Mouse (Mus musculus): ENCODE results near the gene Sox12. TPM values are rescaled to one million over a fixed set of nuclear protein-coding genes. Genes with fewer than 3 reads are reported as not detected.

Gene Sox12
- polyA plus RNA-seq, 1 experiment: 5.6 TPM

- WGBS: 15% methylated on average over 3 of the region's 3 CpGs
- DNase-seq: no peak
- Histone ChIP-seq H3K4me1 (ENCODE audit: control insufficient read depth, insufficient read depth, low read length) (no peaks in the 10 kb centered on the region), H3K4me3 (replicated peaks; ENCODE audit: extremely low read depth, low read depth, low read length) (no peak overlapping the region)
- TF ChIP-seq CTCF (IDR thresholded peaks at IDR 0.05; ENCODE audit: insufficient read depth, low read length): peak; percentile 49
- TF ChIP-seq POLR2A (IDR thresholded peaks at IDR 0.05; ENCODE audit: borderline replicate concordance, extremely low read depth, low read depth, low read length): no peak
Observed at GRCm38 (mm10) chr2:152392786-152393185, 5.1 kb downstream of the Sox12 start.

DNA sequence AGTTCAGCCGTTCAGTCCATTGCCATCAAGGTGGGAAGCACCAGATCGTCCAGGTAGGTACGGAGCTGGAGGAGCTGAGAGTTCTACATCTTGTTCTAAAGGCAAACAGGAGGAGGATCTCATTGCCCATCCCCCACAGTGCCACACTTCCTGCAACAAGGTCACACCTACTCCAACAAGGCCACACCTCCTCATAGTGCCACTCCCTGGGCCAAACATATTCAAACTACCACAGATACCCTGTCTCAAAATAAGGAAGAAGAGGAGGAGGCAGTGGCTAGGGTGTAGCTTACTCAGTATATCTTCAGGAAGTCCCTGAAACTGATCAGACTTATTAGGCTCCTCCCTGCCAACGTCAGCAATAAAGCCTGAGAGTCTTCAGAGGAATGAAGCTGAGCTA is 13.7 kb downstream of the Sox12 start:
- TF ChIP-seq POLR2A (IDR thresholded peaks at IDR 0.05; ENCODE audit: borderline replicate concordance, extremely low read depth, low read depth, low read length) (no peak), CTCF (IDR thresholded peaks at IDR 0.05; ENCODE audit: insufficient read depth, low read length) (no peak)
- DNase-seq: no peak
- H3K4me1 ChIP-seq (ENCODE audit: control insufficient read depth, insufficient read depth, low read length): no peaks in the 10 kb centered on the region
- no peak overlapping the region for H3K4me3 ChIP-seq (replicated peaks; ENCODE audit: extremely low read depth, low read depth, low read length)
- WGBS: 80% methylated on average over 4 of the region's 4 CpGs

DNA sequence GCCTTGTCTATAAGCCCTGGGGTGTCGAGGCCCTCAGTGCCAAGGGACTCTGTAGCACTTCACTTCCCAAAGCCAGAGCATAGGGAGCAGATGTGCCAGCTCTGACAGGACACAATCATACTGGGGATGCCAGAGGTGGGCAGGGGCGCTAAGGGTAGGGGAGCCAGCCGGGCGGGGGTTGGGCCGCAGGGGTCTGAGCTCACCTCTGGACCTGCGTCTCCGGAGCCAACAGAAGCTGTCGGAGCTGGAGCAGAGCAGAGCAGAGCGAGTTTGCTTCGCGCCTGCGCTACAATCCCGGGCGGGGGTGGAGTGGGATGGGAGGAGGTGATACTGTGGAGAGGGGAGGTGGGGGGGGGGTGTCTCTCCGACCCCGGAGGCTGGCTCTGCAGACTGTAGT is 21.5 kb downstream of the Sox12 start, which contains the start of gene Nrsn2:
Gene Nrsn2, minus strand, starts transcription at position 294 of the 397 bp plus-strand sequence.
- WGBS: 11% methylated on average over 16 of the region's 16 CpGs
- TF ChIP-seq CTCF (IDR thresholded peaks at IDR 0.05; ENCODE audit: insufficient read depth, low read length) (no peak), POLR2A (IDR thresholded peaks at IDR 0.05; ENCODE audit: borderline replicate concordance, extremely low read depth, low read depth, low read length) (no peak)
- no peaks in the 10 kb centered on the region for H3K4me1 ChIP-seq (ENCODE audit: control insufficient read depth, insufficient read depth, low read length)
- no peak for DNase-seq
- H3K4me3 ChIP-seq (replicated peaks; ENCODE audit: extremely low read depth, low read depth, low read length): no peak within 1 kb of the TSS

- DNase-seq: no peak
- H3K4me3 ChIP-seq (replicated peaks; ENCODE audit: extremely low read depth, low read depth, low read length): no peak overlapping the region
- H3K4me1 ChIP-seq (ENCODE audit: control insufficient read depth, insufficient read depth, low read length): no peaks in the 10 kb centered on the region
- TF ChIP-seq POLR2A (IDR thresholded peaks at IDR 0.05; ENCODE audit: borderline replicate concordance, extremely low read depth, low read depth, low read length): no peak
- no peak for TF ChIP-seq CTCF (IDR thresholded peaks at IDR 0.05; ENCODE audit: insufficient read depth, low read length)
- WGBS: 14% methylated on average over 21 of the region's 21 CpGs
Observed at GRCm38 (mm10) chr2:152375652-152376344, 22.1 kb downstream of the Sox12 start.

DNA sequence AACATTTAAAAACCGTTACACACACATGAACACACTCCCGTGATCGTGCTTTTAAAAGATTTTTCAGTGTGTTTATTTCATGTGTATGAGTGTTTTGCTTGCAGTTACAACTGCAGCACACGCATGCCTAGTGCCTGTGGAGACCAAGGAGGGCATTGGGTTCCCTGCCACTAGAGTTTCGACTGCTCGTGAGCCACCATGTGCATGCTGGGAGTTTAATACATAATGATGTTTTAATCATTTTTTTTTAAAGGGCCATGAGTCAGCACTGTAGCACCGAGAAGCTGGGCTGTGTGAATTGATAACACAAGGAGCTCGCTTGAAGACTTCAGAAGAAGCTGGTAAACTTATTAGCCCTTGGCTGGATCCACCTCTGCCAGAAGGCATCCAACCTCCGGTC is 24.3 kb downstream of the Sox12 start:
- H3K4me1 ChIP-seq (ENCODE audit: control insufficient read depth, insufficient read depth, low read length): no peaks in the 10 kb centered on the region
- no peak overlapping the region for H3K4me3 ChIP-seq (replicated peaks; ENCODE audit: extremely low read depth, low read depth, low read length)
- 68% methylated on average over 9 of the region's 9 CpGs for WGBS
- no peak for DNase-seq
- TF ChIP-seq CTCF (IDR thresholded peaks at IDR 0.05; ENCODE audit: insufficient read depth, low read length) (no peak), POLR2A (IDR thresholded peaks at IDR 0.05; ENCODE audit: borderline replicate concordance, extremely low read depth, low read depth, low read length) (no peak)

GRCm38 (mm10) chr2:152372661-152373060 is 25.2 kb downstream of the Sox12 start:
- no peak overlapping the region for H3K4me3 ChIP-seq (replicated peaks; ENCODE audit: extremely low read depth, low read depth, low read length)
- 58% methylated on average over 4 of the region's 4 CpGs for WGBS
- no peak for DNase-seq
- no peak for TF ChIP-seq POLR2A (IDR thresholded peaks at IDR 0.05; ENCODE audit: borderline replicate concordance, extremely low read depth, low read depth, low read length)
- no peak for TF ChIP-seq CTCF (IDR thresholded peaks at IDR 0.05; ENCODE audit: insufficient read depth, low read length)
- H3K4me1 ChIP-seq (ENCODE audit: control insufficient read depth, insufficient read depth, low read length): no peaks in the 10 kb centered on the region

- no peak for TF ChIP-seq POLR2A (IDR thresholded peaks at IDR 0.05; ENCODE audit: borderline replicate concordance, extremely low read depth, low read depth, low read length)
- no peak for TF ChIP-seq CTCF (IDR thresholded peaks at IDR 0.05; ENCODE audit: insufficient read depth, low read length)
- H3K4me1 ChIP-seq (ENCODE audit: control insufficient read depth, insufficient read depth, low read length): no peaks in the 10 kb centered on the region
- WGBS: 73% methylated on average over 7 of the region's 7 CpGs
- no peak for DNase-seq
- H3K4me3 ChIP-seq (replicated peaks; ENCODE audit: extremely low read depth, low read depth, low read length): no peak overlapping the region
Observed at GRCm38 (mm10) chr2:152372104-152372503, 25.8 kb downstream of the Sox12 start.

- TF ChIP-seq CTCF (IDR thresholded peaks at IDR 0.05; ENCODE audit: insufficient read depth, low read length) (peak; percentile 94), POLR2A (IDR thresholded peaks at IDR 0.05; ENCODE audit: borderline replicate concordance, extremely low read depth, low read depth, low read length) (no peak)
- WGBS: 29% methylated on average over 14 of the region's 14 CpGs
- peak; percentile 50 for DNase-seq
Observed at GRCm38 (mm10) chr2:152368532-152369140, 29.2 kb downstream of the Sox12 start.

GRCm38 (mm10) chr2:152367917-152368316 is 29.9 kb downstream of the Sox12 start:
- WGBS: 68% methylated on average over 5 of the region's 5 CpGs
- DNase-seq: no peak
- Histone ChIP-seq H3K4me3 (replicated peaks; ENCODE audit: extremely low read depth, low read depth, low read length) (no peak overlapping the region), H3K4me1 (ENCODE audit: control insufficient read depth, insufficient read depth, low read length) (peaks cover 4% of the 10 kb centered on the region; the same call in 1 of the 2 replicates)
- TF ChIP-seq CTCF (IDR thresholded peaks at IDR 0.05; ENCODE audit: insufficient read depth, low read length): no peak
- no peak for TF ChIP-seq POLR2A (IDR thresholded peaks at IDR 0.05; ENCODE audit: borderline replicate concordance, extremely low read depth, low read depth, low read length)

More at GRCm38 (mm10) chr2:152368532-152369140, 29.2 kb downstream of the Sox12 start:
- H3K4me1 ChIP-seq (ENCODE audit: control insufficient read depth, insufficient read depth, low read length): peaks cover 2% of the 10 kb centered on the region; the same call in 1 of the 2 replicates
- H3K4me3 ChIP-seq (replicated peaks; ENCODE audit: extremely low read depth, low read depth, low read length): no peak overlapping the region

Data from lung, adult 2 months (tissue).